Mouse (Mus musculus): ENCODE data around the gene Ece2.

DNA sequence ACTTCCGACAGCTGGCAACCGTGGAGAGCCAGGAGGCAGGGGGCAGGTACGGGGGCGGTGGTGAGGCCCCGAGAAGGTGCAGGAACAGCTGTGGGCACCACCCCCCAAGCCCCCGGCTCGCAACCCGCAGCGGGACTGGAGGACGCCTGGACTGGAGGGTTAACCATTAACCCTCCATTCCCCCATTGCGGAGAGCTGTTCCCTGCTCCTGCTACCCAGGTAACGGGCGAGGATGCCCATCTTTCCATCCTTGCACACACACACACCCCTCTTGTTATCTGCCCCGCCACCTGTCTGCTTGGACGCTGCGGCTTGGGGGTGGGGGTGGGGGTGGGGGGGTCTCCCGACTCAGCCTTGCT lies 39.0 kb upstream of the Ece2 start:
- TF ChIP-seq CTCF (IDR thresholded peaks at IDR 0.05; ENCODE audit: low read depth) (no peak), EP300 (IDR thresholded peaks at IDR 0.05; ENCODE audit: low read depth) (no peak)
